Mouse (Mus musculus) lung, embryonic 16.5 days (tissue): ENCODE data around the gene Igsf6. TPM values are rescaled to one million over a fixed set of nuclear protein-coding genes. Genes with fewer than 3 reads are reported as not detected.

Experiments used
- ATAC-seq: fragments of 200-750 bp; cut with Nextera tagmentation; 2 replicates; pipeline ENCODE4 v1.8.0; 2017; ENCODE audit warnings: low read depth, mild to moderate bottlenecking, moderate library complexity
- H3K27ac ChIP-seq: fragments of 300-500 bp; sonication (generic); 2 replicates; pipeline ENCODE4 v1.5.1; 2014; ENCODE audit warnings: mild to moderate bottlenecking, control low read depth, low read length
- H3K27me3 ChIP-seq: fragments of 300-500 bp; sonication (generic); 2 replicates; pipeline ENCODE4 v1.6.1; 2014; ENCODE audit warnings: low read depth, low read length, mixed read lengths; ENCODE audit not compliant: control insufficient read depth, insufficient read depth
- H3K36me3 ChIP-seq: fragments of 300-500 bp; sonication (generic); 2 replicates; pipeline ENCODE4 v1.6.1; 2014; ENCODE audit warnings: low read length; ENCODE audit not compliant: control insufficient read depth, insufficient read depth
- H3K4me1 ChIP-seq: fragments of 300-500 bp; sonication (generic); replicated peaks from 2 replicates; pipeline ENCODE4 v1.6.1; 2014; ENCODE audit warnings: low read length, mixed read lengths; ENCODE audit not compliant: control insufficient read depth, insufficient read depth
- H3K4me2 ChIP-seq: fragments of 300-500 bp; sonication (generic); 2 replicates; pipeline ENCODE4 v1.6.1; 2014; ENCODE audit warnings: low read depth, low read length, control low read depth
- H3K4me3 ChIP-seq: fragments of 300-500 bp; sonication (generic); 2 replicates; pipeline ENCODE4 v1.5.1; 2014; ENCODE audit warnings: mild to moderate bottlenecking, low read length, control low read depth
- H3K9ac ChIP-seq: fragments of 300-500 bp; sonication (generic); 2 replicates; pipeline ENCODE4 v1.6.1; 2014; ENCODE audit warnings: low read length, control low read depth
- H3K9me3 ChIP-seq: fragments of 300-500 bp; sonication (generic); 2 replicates; pipeline ENCODE4 v1.6.1; 2016; ENCODE audit warnings: low read length; ENCODE audit not compliant: control insufficient read depth
- WGBS: fragments of 180-500 bp; shearing (Covaris S2); extraction: QIAGEN DNeasy Blood & Tissue Kit; methylation state at CpG from one replicate; pipeline ENCODE4 v1.1.7; 2014; 5-methylcytosine and 5-hydroxymethylcytosine counted together
- polyA plus RNA-seq: library from polyadenylated mRNA; unstranded; fragments of >200 nt; fragmentation: Nextera tagmentation; extraction: Ambion mirVana; gene quantifications from 2 replicates; pipeline ENCODE4 v1.2.1, GENCODE M21; 2015

Igsf6 gene
- polyA plus RNA-seq, 1 experiment from 2014 or later = 2.3 TPM

- Histone ChIP-seq H3K27ac (no peak overlapping the region), H3K4me3 (no peak overlapping the region), H3K9me3 (no peaks in the 10 kb centered on the region), H3K36me3 (no peaks in the 10 kb centered on the region), H3K4me1 (no peaks in the 10 kb centered on the region), H3K4me2 (no peak overlapping the region), H3K27me3 (peaks cover 9% of the 10 kb centered on the region; the same call in 1 of the 2 replicates), H3K9ac (no peak overlapping the region)
- WGBS = 62% methylated on average over 6 of the region's 6 CpGs
- no peak for ATAC-seq
Measured at GRCm38 (mm10) chr7:121025221-121026008, 49.0 kb downstream of the Igsf6 start.

GRCm38 (mm10) chr7:121020277-121020676 is 54.1 kb downstream of the Igsf6 start:
- H3K4me3 ChIP-seq = no peak overlapping the region
- H3K9me3 ChIP-seq = no peaks in the 10 kb centered on the region
- no peaks in the 10 kb centered on the region for H3K36me3 ChIP-seq
- 29% methylated on average over 8 of the region's 8 CpGs for WGBS
- H3K4me1 ChIP-seq = no peaks in the 10 kb centered on the region
- no peak overlapping the region for H3K27ac ChIP-seq
- H3K4me2 ChIP-seq = no peak overlapping the region
- H3K9ac ChIP-seq = no peak overlapping the region
- no peak for ATAC-seq
- H3K27me3 ChIP-seq = peaks cover 6% of the 10 kb centered on the region; the same call in 1 of the 2 replicates

- WGBS = 84% methylated on average over 3 of the region's 3 CpGs
- no peaks in the 10 kb centered on the region for H3K36me3 ChIP-seq
- H3K4me3 ChIP-seq = no peak overlapping the region
- no peaks in the 10 kb centered on the region for H3K9me3 ChIP-seq
- H3K9ac ChIP-seq = no peak overlapping the region
- H3K27me3 ChIP-seq = peaks cover 6% of the 10 kb centered on the region; the same call in 1 of the 2 replicates
- no peak overlapping the region for H3K27ac ChIP-seq
- no peak overlapping the region for H3K4me2 ChIP-seq
- no peaks in the 10 kb centered on the region for H3K4me1 ChIP-seq
- no peak for ATAC-seq
Measured at GRCm38 (mm10) chr7:121018778-121019177, 55.6 kb downstream of the Igsf6 start.

- Histone ChIP-seq H3K27me3 (peaks cover 6% of the 10 kb centered on the region; the same call in 1 of the 2 replicates), H3K4me3 (no peak overlapping the region), H3K4me2 (no peak overlapping the region), H3K9me3 (no peaks in the 10 kb centered on the region), H3K4me1 (no peaks in the 10 kb centered on the region), H3K9ac (no peak overlapping the region), H3K27ac (no peak overlapping the region), H3K36me3 (no peaks in the 10 kb centered on the region)
- WGBS = 58% methylated on average over 10 of the region's 10 CpGs
- peak; percentile 82 for ATAC-seq
Measured at GRCm38 (mm10) chr7:121014486-121014885, 59.9 kb downstream of the Igsf6 start.

Other genes with a start within 250 kb of the Igsf6 start
- 48.5 and 54.6 TPM in 2 replicates for gene Eef2k, start 231.7 kb downstream of the Igsf6 start, polyA plus RNA-seq
- gene Polr3e, start 156.8 kb downstream of the Igsf6 start, polyA plus RNA-seq = 27.7 and 28.3 TPM in 2 replicates
- 8.5 and 9.2 TPM in 2 replicates for gene Cdr2, start 92.3 kb downstream of the Igsf6 start, polyA plus RNA-seq
- gene Mfsd13b, start 92.1 kb downstream of the Igsf6 start, polyA plus RNA-seq = 0.23 TPM in 1 of 2 replicates, not detected in the other
- 116 and 117 TPM in 2 replicates for gene Mettl9, start 40.1 kb downstream of the Igsf6 start, polyA plus RNA-seq
- 0.05 and 0.31 TPM in 2 replicates for gene Otoa, start 7.1 kb upstream of the Igsf6 start, polyA plus RNA-seq